Mouse (Mus musculus) macrophage (primary cell): ENCODE measurements around the gene Faap20. TPM values are rescaled to one million over a fixed set of nuclear protein-coding genes. Genes with fewer than 3 reads are reported as not detected.

Source experiments
- H3K27ac ChIP-seq: fragments of 350-480 bp; formaldehyde crosslinking; 2 replicates; pipeline ENCODE4 v1.9.0; 2021
- H3K36me3 ChIP-seq: fragments of 350-480 bp; formaldehyde crosslinking; 2 replicates; pipeline ENCODE4 v1.9.0; 2021; ENCODE audit errors: inconsistent target
- H3K4me3 ChIP-seq: fragments of 350-480 bp; formaldehyde crosslinking; 2 replicates; pipeline ENCODE4 v1.9.0; 2021; ENCODE audit errors: inconsistent target
- H3K79me2 ChIP-seq: fragments of 350-480 bp; formaldehyde crosslinking; 2 replicates; pipeline ENCODE4 v1.9.0; 2021; ENCODE audit errors: inconsistent target
- WGBS: methylation state at CpG from one replicate; pipeline ENCODE4 v1.1.7; 2026; ENCODE audit warnings: inconsistent platforms; ENCODE audit not compliant: missing documents; 5-methylcytosine and 5-hydroxymethylcytosine counted together
- polyA plus RNA-seq: library from polyadenylated mRNA; stranded (reverse); fragments of 250-400 nt; gene quantifications from 3 replicates; pipeline ENCODE4 v1.2.4, GENCODE M21; 2018; ENCODE audit warnings: inconsistent platforms

Gene Faap20
- polyA plus RNA-seq, 1 experiment from 2014 or later: 10.5 TPM

DNA sequence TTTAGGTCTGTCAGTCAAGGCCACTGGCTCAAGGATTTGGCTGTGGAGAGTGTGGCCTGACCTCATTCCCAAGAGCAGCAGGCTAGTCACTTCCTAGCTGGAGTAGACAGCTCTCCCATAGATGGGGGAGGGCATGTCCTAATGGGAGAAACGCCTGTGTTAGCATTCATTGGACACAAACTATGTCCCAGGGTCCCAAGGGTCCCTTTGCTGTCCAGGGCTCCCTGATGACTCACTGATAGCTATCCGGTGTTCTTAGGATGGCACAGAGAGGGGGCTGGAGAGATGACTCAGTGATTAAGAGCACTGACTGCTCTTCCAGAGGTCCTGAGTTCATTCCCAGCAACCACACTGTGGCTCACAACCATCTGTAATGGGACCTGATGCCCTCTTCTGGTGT is 31.6 kb downstream of the Faap20 start:
- Histone ChIP-seq H3K4me3 (no peak overlapping the region), H3K79me2 (no peaks in the 10 kb centered on the region), H3K36me3 (no peaks in the 10 kb centered on the region), H3K27ac (no peak overlapping the region)
- WGBS: 82% methylated on average over 2 of the region's 2 CpGs

DNA sequence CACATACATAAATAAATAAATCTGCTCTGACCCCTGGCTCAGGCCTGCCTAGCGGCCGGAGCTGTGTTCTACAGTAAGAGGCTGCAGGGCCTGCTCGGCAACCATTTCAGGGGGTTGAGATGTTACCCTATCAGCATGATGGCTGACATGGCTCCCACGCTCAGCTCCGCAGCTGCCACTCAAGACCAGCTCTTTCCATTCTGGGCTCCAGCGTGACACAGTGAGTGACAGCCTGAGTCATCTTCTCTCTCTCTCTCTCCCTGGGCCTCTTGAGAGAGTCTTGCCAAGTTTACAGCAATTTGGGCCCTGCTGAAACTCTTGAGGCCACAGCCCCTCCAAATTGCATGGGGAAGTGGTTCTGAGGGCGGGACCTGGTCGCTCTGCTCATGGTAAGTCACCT is 32.0 kb downstream of the Faap20 start:
- H3K79me2 ChIP-seq: no peaks in the 10 kb centered on the region
- no peaks in the 10 kb centered on the region for H3K36me3 ChIP-seq
- H3K27ac ChIP-seq: no peak overlapping the region
- H3K4me3 ChIP-seq: no peak overlapping the region
- WGBS: 70% methylated on average over 8 of the region's 8 CpGs

DNA sequence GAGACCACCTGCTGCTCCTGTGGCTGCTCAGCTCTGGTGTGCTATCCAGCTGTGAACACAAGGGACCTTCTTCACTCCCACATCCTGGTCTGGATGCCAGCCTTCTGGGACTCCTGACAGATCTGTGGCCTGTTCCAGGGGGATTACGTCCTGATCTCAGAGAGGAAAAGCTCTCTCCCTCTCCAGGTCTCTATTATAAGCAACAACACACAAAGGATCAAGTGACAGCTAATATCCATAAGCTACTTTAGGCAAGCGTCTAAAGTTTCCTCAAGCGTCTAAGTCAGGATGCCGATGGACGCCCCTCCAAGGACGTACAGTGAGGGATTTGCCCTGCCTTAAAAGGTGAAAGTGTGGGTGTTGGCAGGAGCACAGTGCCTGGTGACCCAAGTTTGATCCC is 32.6 kb downstream of the Faap20 start:
- H3K79me2 ChIP-seq: no peaks in the 10 kb centered on the region
- 88% methylated on average over 6 of the region's 6 CpGs for WGBS
- no peak overlapping the region for H3K4me3 ChIP-seq
- no peaks in the 10 kb centered on the region for H3K36me3 ChIP-seq
- H3K27ac ChIP-seq: no peak overlapping the region

DNA sequence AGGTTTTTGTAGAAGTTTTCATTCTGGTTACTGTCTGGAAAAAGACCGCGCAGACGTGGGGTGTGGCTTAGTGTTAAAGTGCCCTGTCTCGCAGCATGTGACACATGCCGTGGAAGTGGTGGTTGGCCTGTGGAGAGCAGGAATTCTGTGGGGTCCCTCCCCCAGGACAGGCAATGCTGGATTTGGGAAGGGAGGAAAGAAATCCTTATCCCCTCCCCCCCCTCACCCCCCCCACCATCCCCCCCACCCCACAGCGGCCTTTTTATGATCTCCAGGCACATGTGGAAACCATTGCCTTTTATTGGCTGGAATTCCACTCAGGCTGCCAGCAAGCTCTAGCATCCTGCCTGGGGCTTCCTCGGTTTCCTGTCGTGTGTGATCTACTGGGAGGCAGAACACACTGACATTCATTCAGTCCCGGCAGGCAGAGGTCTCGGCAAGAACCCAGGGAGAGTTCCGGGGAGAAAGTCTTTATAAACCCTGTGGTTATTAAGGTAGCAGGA is 33.5 kb downstream of the Faap20 start:
- H3K79me2 ChIP-seq: no peaks in the 10 kb centered on the region
- no peak overlapping the region for H3K27ac ChIP-seq
- no peaks in the 10 kb centered on the region for H3K36me3 ChIP-seq
- WGBS: 21% methylated on average over 10 of the region's 11 CpGs
- H3K4me3 ChIP-seq: no peak overlapping the region

DNA sequence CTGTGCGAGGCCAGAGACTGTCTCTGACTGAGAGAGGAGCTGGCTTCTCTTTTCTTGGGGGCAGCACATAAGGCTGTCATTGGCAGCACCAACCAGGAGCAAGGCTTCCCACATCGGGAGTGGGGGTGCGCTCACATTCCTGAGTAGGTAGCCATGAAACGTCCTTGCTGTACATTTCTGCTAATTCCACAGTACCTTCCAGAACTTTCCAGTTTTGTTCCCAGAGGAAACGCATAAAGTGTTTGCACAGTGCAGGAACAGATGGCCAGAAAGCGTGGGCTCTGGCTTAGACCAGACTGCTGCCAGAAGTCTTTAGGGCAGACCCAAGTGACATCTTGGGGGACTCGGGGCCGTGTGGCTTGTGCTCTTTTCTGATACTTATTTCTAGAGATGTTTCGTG is 34.0 kb downstream of the Faap20 start:
- Histone ChIP-seq H3K27ac (no peak overlapping the region), H3K36me3 (no peaks in the 10 kb centered on the region), H3K4me3 (no peak overlapping the region), H3K79me2 (no peaks in the 10 kb centered on the region)
- 49% methylated on average over 8 of the region's 9 CpGs for WGBS

DNA sequence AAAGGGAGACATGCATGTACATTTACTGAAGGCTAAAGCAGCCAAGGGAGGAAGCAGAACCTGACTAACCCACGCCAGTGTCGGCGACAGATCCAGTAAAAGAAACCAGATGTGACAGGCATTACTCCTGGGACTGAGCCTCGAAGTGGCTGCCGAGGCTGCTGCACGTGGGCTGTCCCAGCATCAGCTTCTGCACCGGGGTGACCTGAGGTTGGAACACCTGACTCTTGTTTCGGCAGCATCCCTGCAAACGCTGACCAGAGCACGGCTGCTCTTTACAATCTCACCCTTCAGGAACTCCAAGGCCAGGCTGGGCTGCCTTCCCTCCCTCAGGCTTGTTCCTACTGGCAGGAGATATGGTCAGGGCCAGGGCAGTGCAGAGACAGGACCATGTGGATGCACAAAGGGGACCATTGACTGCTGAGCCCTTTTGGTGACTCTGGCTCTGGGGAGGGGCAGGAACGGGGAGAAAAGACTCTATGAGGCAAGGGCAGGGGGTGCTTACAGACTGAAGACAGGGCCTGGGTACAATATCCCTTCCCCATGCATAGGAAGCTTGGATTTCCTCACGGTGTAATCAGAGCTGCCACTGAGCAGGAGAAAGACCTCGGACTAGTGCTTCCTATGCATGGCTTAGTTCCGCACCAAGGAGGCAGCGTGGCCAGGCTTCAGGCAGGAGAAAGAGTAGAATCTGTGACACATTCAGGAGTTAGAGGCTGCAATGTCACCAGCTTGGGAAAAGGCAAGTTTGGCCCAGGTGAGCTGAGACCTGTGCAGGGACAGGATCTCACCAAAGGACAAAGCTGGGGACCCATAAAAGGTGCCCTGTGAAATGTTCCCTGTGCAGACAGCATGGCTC is 35.1 kb downstream of the Faap20 start:
- Histone ChIP-seq H3K4me3 (no peak overlapping the region), H3K27ac (no peak overlapping the region), H3K79me2 (no peaks in the 10 kb centered on the region), H3K36me3 (no peaks in the 10 kb centered on the region)
- WGBS: 65% methylated on average over 15 of the region's 15 CpGs

DNA sequence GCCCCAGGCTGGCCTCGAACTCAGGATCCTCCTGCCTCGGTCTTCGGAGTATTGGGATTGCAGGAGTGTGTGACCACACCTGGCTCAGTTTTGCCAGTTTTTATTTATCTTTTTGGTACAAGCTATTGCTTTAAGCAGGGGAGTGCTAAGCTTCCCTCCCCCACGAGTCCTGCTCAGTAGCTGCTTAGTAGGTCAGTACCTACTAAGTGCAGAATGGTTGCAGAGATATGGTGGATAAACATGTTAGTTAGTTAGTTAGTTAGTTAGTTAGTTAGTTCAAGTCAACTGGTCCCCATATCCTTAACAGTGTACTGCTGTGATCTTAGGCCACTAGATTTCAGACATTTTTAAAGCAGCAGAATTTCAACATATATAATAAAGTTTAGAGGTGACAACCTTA is 36.5 kb downstream of the Faap20 start:
- no peak overlapping the region for H3K27ac ChIP-seq
- WGBS: 90% methylated on average over 4 of the region's 4 CpGs
- no peaks in the 10 kb centered on the region for H3K79me2 ChIP-seq
- H3K4me3 ChIP-seq: no peak overlapping the region
- H3K36me3 ChIP-seq: no peaks in the 10 kb centered on the region

DNA sequence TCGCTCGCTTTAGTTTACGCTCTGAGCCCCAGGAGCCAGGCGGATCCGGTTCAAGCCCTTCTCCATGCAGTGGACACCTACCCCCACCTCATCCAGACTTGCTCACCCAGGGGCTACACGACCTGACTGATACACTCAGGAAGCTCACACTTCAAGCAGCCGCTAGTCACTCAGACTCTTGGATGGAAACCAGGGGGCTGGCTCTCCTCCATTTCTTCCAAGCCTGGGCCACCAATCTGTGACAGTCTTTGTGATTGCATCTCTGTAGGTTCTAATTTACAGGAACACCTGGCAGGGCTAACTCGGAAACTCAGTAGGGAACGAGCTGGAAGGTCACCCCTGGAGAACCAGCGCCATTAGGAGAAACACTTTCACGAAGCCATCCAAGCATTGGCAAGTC is 38.1 kb downstream of the Faap20 start:
- no peak overlapping the region for H3K27ac ChIP-seq
- no peak overlapping the region for H3K4me3 ChIP-seq
- no peaks in the 10 kb centered on the region for H3K36me3 ChIP-seq
- H3K79me2 ChIP-seq: no peaks in the 10 kb centered on the region
- WGBS: 87% methylated on average over 11 of the region's 11 CpGs

DNA sequence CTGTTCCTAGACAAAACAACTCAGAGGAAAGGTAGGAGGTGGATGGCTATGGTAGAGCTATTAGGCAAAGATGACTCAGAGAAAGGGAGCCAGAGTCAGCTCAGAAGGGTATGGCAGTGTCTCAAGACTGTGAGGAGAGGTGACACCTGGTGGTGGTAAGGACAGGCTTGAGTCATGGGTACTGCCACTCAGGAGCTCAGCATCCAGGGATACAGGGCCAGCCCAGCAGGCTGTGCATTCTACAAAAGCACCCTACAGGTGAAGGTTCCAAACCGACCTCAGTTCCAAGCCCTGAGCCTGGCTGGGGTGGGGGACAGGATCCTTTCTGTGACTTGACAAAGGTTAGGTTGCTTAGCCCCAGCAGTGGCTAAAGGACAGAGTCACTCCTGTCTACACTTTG is 39.0 kb downstream of the Faap20 start:
- no peaks in the 10 kb centered on the region for H3K79me2 ChIP-seq
- no peaks in the 10 kb centered on the region for H3K36me3 ChIP-seq
- no peak overlapping the region for H3K4me3 ChIP-seq
- H3K27ac ChIP-seq: no peak overlapping the region
- 56% methylated on average over 1 of the region's 1 CpGs for WGBS

DNA sequence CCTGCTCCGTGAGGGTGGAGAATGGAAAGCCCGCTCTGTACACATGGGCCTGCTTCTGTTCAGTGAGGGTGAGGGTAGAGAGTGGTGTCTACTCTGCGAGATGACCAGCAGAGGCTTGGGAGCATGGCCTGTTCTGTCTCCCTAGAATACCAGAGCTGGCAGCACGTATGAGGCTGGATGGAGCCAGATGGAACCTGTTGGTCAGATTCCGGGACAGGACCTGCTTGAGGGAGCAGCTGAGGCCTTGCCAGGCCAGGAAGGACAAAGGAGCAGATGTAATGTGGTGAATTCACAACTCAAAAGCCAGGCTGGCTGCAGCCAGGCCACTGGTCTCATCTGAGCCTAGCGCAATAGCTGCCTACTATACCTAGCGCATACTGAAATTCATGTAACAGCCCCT is 40.4 kb downstream of the Faap20 start:
- no peaks in the 10 kb centered on the region for H3K36me3 ChIP-seq
- 91% methylated on average over 6 of the region's 7 CpGs for WGBS
- no peak overlapping the region for H3K27ac ChIP-seq
- H3K4me3 ChIP-seq: no peak overlapping the region
- no peaks in the 10 kb centered on the region for H3K79me2 ChIP-seq

DNA sequence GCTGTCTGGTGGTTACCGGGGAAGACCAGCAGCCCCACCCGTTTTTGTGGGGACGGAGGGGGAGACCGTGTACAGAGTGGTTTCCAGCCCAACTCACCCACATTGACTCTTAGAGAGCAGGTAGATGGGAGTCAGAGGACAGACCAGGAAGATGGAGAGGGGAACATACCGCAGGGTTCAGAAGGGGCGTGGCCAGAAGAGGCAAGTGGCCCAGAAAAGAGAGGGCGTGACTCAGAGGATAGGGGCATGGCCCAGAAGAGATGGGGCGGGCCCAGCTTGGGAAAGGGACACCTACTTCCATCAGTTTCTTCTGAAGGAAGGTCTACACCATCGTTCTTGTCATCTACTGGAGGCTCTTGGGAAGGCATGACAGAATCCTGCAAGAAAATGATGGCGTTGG is 43.3 kb downstream of the Faap20 start:
- 78% methylated on average over 10 of the region's 10 CpGs for WGBS
- Histone ChIP-seq H3K79me2 (no peaks in the 10 kb centered on the region), H3K27ac (no peak overlapping the region), H3K4me3 (no peak overlapping the region), H3K36me3 (no peaks in the 10 kb centered on the region)

DNA sequence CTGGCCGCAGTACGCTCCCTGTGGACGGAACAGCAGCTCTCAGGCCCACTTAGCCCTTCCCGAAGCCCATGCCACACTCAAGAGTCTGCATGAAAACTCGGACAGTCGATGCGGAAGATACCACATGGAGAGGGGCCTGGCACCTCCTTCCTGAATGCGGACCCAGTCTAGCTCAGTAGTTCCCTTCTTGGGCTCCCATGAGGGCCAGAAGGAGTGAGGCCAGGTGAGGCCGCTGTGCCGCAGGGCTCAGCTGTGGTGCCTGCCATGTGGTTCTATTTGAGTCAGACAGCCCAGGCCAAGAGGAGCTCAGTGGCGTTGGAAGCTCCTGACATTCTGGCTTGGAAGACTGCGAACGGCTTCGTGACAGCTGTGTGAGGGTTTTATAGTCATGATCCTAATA is 44.8 kb downstream of the Faap20 start:
- Histone ChIP-seq H3K79me2 (no peaks in the 10 kb centered on the region), H3K4me3 (no peak overlapping the region), H3K36me3 (no peaks in the 10 kb centered on the region), H3K27ac (no peak overlapping the region)
- WGBS: 86% methylated on average over 11 of the region's 14 CpGs

DNA sequence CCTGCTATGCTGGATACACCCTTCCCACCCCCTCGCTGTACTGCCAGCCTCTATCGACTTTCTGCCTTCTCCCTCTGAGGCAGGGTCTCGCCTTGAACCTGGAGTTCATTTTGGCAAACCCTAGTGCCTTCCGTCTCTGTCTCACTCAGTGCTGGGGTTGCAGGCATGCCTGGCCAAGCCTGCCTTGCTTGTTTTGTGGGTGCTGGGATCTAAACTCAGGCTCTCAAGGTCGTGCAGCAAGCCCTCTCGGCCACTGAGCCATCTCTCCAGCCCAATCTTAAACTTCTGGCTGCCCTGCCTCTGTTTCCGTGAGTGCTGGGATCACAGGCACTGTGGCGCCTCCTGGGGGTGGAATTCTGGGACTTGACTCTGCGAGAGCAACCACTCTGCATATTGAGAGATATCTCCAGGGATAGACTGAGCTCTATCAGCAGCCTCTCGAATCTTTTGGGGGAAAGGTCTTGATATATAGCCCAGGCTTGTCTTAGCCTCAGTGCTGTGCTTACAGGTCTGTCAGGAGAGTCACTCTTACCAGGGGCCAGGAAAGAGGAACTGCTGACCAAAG is 45.5 kb downstream of the Faap20 start:
- Histone ChIP-seq H3K27ac (no peak overlapping the region), H3K79me2 (no peaks in the 10 kb centered on the region), H3K36me3 (no peaks in the 10 kb centered on the region), H3K4me3 (no peak overlapping the region)
- WGBS: 84% methylated on average over 10 of the region's 10 CpGs

DNA sequence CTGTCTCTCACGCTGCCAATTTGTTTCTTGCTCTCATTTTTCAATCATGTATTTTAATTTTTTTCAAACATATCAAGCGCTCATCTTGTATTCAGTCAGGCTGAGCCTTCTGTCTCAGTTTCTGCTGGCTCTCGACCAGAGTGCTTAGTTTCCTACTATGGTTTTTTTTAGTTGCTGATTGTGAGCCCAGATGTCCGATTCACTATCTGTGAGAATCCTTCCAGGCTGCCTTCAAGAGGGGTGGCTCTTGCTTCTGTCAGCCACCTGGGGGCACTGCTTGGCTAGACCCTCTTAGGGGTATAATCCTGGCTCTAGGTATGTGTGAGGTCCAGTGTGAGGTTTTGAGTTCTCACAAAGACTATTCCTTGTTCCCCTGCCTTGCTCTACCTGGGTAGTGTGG is 46.4 kb downstream of the Faap20 start:
- Histone ChIP-seq H3K27ac (no peak overlapping the region), H3K79me2 (no peaks in the 10 kb centered on the region), H3K4me3 (no peak overlapping the region), H3K36me3 (no peaks in the 10 kb centered on the region)
- 51% methylated on average over 4 of the region's 4 CpGs for WGBS

DNA sequence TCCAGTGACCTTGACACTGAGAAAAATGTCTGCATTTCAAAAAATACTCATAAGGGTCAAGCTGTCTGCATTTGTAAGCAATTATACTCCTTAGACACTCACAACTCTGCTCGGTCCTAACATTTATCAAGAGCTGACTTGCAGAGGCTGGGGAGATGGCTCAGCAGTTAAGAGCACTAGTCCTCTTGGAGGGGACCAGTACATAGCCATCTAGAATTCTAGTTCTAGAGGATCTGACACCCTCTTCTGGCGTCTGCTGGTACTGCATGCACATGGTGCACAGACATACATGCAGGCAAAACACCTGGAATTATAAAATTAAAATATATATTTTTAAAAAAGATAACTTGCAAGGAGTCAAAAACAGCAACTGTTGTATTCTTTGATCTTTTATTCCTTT is 47.5 kb downstream of the Faap20 start:
- Histone ChIP-seq H3K79me2 (no peaks in the 10 kb centered on the region), H3K4me3 (no peak overlapping the region), H3K27ac (no peak overlapping the region), H3K36me3 (no peaks in the 10 kb centered on the region)
- WGBS: 61% methylated on average over 2 of the region's 2 CpGs
